Mouse (Mus musculus) embryonic fibroblast, embryonic 13.5 days (primary cell): Measurements from ENCODE around the gene Ears2.

Source experiments
- CTCF ChIP-seq: IDR thresholded peaks from 2 replicates; pipeline ENCODE4 v1.5.1; 2011; ENCODE audit warnings: mild to moderate bottlenecking, control low read depth, low read length, moderate library complexity, borderline replicate concordance; ENCODE audit not compliant: insufficient read depth
- POLR2A ChIP-seq: IDR thresholded peaks from 2 replicates; pipeline ENCODE4 v1.6.1; 2011; ENCODE audit warnings: low read depth, mild to moderate bottlenecking, control low read depth, low read length, moderate library complexity

DNA sequence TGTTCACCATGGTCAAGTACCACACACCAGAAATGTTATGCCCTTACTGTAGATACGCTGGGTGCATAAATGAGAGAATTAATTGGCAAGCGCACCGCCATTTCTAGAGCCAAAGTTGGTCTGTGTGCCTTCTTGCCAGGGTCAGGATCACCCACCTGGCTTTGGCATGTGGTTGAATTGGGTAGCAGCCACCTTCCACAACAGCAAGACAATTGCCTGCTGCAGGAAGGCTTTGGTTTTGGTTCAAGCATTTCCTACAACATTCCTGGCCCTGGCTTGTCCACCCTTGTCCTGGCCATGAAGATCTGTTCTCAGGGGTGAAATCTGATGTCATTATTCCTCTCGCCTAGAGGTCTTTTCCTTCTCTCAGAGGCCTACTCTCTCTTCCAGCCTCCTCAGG, 54.7 kb downstream of the Ears2 start:
- TF ChIP-seq CTCF (no peak), POLR2A (no peak)
